Mouse (Mus musculus) liver, postnatal 0 days (tissue): ENCODE results near the gene Usp15.

Source experiments
- CTCF ChIP-seq: sonication (generic); IDR thresholded peaks from 2 replicates; pipeline ENCODE4 v1.5.1; 2016; ENCODE audit warnings: antibody characterized with exemption, low read depth
- EP300 ChIP-seq: IDR thresholded peaks from 2 replicates; pipeline ENCODE4 v1.6.1; 2016; ENCODE audit warnings: antibody characterized with exemption, low read depth, mild to moderate bottlenecking

DNA sequence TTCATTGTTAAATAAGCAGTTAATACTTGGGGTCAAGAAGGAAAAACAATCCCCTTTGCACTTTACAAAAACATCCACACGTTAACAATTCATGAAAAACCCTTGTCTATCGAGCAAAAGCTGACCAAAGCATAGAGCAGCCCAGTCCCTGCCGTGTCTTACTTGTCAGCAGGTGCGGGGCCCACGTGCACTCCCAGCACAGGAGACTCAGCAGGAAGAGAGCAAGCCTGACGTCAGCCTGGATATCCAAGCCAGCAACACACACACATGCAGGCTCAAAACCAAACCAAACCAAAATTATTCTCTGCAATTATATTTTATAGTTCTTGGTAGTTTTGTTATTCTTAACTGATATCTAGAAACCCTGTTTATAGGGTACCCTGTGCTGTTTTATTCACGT, 13.6 kb downstream of the Usp15 start:
- no peak for TF ChIP-seq CTCF
- no peak for TF ChIP-seq EP300
